Mouse (Mus musculus) spleen, adult 2 months (tissue): ENCODE data around the gene Prss8. TPM values are rescaled to one million over a fixed set of nuclear protein-coding genes. Genes with fewer than 3 reads are reported as not detected.

ENCODE experiments used
- DNase-seq, 2 experiments: peaks; one replicate each; pipeline versions ENCODE4 v3.0.0 to v3.0.0-alpha.2; 2012 to 2021; ENCODE audit warnings: low spot score in 2 of 2, low read depth in 1 of 2
- H3K27ac ChIP-seq: fragments of 200-500 bp; 2 replicates; pipeline ENCODE4 v1.5.1; 2012; ENCODE audit warnings: low read length, inconsistent platforms; ENCODE audit not compliant: insufficient read depth
- H3K27me3 ChIP-seq: fragments of 200-500 bp; 2 replicates; pipeline ENCODE4 v1.6.1; 2012; ENCODE audit warnings: mild to moderate bottlenecking, moderate library complexity, low read length, inconsistent platforms; ENCODE audit not compliant: control insufficient read depth, insufficient read depth
- H3K36me3 ChIP-seq: fragments of 200-500 bp; 2 replicates; pipeline ENCODE4 v1.6.1; 2012; ENCODE audit warnings: mild to moderate bottlenecking, low read length, inconsistent platforms; ENCODE audit not compliant: control insufficient read depth, insufficient read depth
- H3K4me1 ChIP-seq: fragments of 200-500 bp; 2 replicates; pipeline ENCODE4 v1.6.1; 2011; ENCODE audit warnings: inconsistent platforms; ENCODE audit not compliant: control insufficient read depth, insufficient read depth, insufficient read length
- H3K4me3 ChIP-seq: fragments of 200-500 bp; 2 replicates; pipeline ENCODE4 v1.5.1; 2011; ENCODE audit warnings: mild to moderate bottlenecking, inconsistent platforms; ENCODE audit not compliant: insufficient read depth, insufficient read length; ENCODE audit errors: extremely low read depth
- CTCF ChIP-seq: fragments of 200-500 bp; IDR thresholded peaks from 2 replicates; pipeline ENCODE4 v1.5.1; 2011; ENCODE audit warnings: mild to moderate bottlenecking, inconsistent platforms; ENCODE audit not compliant: insufficient read depth, insufficient read length, insufficient replicate concordance; ENCODE audit errors: extremely low read depth
- POLR2A ChIP-seq: fragments of 200-500 bp; IDR thresholded peaks from 2 replicates; pipeline ENCODE4 v1.6.1; 2011; ENCODE audit warnings: low read depth, low read length, inconsistent platforms
- WGBS: fragments of 180-500 bp; shearing (Covaris S2); methylation state at CpG from one replicate; pipeline ENCODE4 v1.1.7; 2018; 5-methylcytosine and 5-hydroxymethylcytosine counted together
- polyA plus RNA-seq: library from polyadenylated mRNA; depleted of rRNA; stranded (reverse); fragments of >200 nt; gene quantifications from 2 replicates; pipeline ENCODE4 v1.2.3, GENCODE M21; 2012

Gene Prss8
- polyA plus RNA-seq, 1 experiment: 3.7 TPM

DNA sequence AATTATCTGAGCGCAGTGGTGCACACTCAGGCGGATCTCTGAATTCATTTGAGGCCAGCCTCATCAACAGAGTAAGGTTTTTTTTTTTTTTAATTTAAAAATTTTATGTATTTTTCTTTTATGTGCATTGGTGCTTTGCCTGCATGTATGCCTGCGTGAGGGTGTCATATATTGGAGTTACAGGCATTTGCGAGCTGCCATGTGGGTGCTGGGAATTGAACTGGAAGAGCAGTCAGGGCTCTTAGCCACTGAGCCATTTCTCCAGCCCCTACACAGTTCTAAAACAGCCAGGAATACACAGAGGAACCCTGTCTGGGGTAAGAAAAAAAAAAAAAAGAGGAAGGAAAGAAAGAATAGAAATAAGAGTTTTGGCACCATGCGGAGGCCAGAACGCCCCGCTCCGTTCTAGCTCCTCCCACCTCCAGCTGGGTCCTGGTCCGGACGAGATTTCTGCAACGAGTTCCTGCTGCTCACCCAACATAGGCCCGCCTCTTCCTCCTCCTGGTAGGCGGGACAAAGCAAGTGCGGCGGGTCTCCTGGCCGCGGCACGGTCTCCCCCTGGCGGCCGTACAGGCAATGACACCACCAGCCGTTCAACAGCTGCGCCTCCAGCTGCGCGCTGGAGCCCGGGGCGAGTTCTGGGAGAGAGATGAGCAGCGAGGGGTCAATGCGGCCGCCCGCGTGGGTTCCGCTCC, 5.3 kb upstream of the Prss8 start:
- H3K4me1 ChIP-seq: peaks cover 3% of the 10 kb centered on the region; the same call in 1 of the 2 replicates
- no peaks in the 10 kb centered on the region for H3K27me3 ChIP-seq
- peak; percentile 90 to 95 for DNase-seq
- 7% methylated on average over 32 of the region's 32 CpGs for WGBS
- no peaks in the 10 kb centered on the region for H3K36me3 ChIP-seq
- no peak overlapping the region for H3K27ac ChIP-seq
- peak overlapping the region; percentile 63 for H3K4me3 ChIP-seq
- TF ChIP-seq POLR2A (no peak), CTCF (peak; percentile 95)

DNA sequence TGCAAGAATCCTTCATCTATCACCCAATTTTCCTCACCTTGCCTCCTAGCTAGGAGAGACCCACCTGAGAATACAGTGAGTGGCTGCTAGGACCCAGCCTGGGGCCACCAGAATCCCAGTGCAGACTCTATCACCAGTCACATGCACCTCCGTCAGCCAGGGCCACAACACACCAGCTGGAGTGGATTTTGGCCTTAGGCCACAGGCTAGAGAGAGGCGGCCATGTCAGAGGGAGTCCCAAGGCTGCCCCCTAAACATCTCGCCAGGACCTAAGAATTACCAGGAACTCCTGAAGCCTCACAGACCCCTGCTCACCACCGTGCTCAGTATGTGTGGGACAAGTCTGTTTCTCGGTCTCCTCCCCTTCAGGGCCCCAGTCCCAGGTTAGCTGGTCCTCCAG, 4.2 kb upstream of the Prss8 start:
- no peak for DNase-seq
- peaks cover 3% of the 10 kb centered on the region; the same call in 1 of the 2 replicates for H3K4me1 ChIP-seq
- H3K4me3 ChIP-seq: no peak overlapping the region
- no peak overlapping the region for H3K27ac ChIP-seq
- H3K36me3 ChIP-seq: no peaks in the 10 kb centered on the region
- no peaks in the 10 kb centered on the region for H3K27me3 ChIP-seq
- no peak for TF ChIP-seq CTCF
- no peak for TF ChIP-seq POLR2A
- 88% methylated on average over 5 of the region's 5 CpGs for WGBS

DNA sequence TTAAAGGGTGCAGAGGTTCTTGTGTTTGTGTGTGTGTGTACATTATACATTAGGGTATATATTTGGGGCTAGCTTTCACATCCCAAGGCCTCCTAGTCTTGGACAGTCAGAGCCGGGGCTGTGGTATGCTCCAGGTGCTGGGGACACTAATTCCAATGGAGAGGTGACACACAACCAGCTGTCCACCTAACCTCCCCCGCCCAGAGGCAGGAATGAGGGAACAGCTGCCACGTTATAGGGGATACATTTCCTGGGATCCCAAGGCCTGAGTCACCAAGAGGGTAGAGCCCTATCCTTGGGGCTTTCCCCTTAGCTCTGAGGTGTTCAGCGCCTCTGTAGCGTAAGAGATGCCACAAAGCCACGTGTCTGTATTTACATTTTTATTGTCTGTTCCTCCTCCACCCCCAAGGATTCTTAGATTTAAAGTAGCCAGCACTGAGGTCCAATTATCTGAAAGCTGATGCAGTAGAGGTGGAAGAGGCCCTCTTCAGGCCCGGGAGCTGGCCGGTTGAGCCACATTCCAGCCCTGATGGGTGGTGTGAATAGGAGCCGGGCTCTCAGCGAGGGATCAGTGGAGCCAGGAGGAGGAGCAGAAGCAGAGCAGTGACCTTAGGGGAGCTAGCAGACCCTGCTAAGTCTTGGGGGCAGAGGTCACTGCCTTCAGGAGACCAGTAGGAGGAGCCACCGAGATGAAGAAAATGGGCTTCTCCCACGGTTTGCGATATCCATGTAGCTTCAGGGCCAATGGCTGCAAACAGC, 2.5 kb upstream of the Prss8 start:
- Histone ChIP-seq H3K36me3 (no peaks in the 10 kb centered on the region), H3K27ac (no peak overlapping the region), H3K4me1 (peaks cover 3% of the 10 kb centered on the region; the same call in 1 of the 2 replicates), H3K4me3 (no peak overlapping the region), H3K27me3 (no peaks in the 10 kb centered on the region)
- DNase-seq: no peak
- WGBS: 79% methylated on average over 13 of the region's 13 CpGs
- TF ChIP-seq POLR2A (no peak), CTCF (no peak)

DNA sequence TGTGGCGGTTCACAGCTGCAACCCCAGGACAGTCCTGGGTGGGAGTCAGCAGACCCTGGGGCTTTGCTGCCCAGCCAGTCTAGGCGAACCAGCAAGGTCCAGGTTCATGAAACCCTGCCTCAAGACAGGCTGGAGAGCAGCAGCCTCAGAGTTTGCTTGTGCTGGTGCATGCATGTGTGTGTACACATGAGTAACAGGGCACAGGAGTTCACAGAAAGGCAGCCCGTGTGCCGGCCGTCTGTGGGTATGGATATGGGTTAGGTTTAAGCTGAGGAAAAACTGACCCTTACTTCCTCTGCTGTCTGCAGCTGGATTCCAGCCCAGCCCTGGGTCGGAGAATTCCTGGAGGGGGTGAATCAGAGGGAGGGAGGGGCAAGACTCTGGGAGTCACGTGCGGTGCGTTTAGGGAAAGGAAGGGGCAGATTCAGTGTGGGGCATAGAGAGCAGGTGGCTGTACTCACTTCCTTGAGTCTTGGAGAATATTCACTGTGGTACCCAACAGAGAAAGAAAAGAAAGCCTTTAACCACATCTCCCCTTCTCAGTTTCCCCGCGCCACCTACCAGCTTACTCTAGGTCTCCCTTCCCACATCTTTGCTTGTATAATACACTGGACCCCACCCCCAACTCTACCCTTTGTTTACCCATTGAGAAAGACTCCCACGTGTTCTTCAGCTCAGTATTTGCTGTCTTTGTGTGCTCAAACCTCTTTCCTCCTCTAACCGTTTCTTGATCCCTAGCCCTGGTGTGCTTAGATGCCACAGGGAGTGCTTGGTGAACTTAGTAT, 1.6 kb upstream of the Prss8 start:
- peaks cover 1% of the 10 kb centered on the region; the same call in 1 of the 2 replicates for H3K36me3 ChIP-seq
- DNase-seq: no peak
- H3K4me1 ChIP-seq: peaks cover 3% of the 10 kb centered on the region; the same call in 1 of the 2 replicates
- H3K27ac ChIP-seq: no peak overlapping the region
- TF ChIP-seq POLR2A: no peak
- TF ChIP-seq CTCF: no peak
- H3K27me3 ChIP-seq: no peaks in the 10 kb centered on the region
- WGBS: 57% methylated on average over 13 of the region's 13 CpGs
- no peak overlapping the region for H3K4me3 ChIP-seq

DNA sequence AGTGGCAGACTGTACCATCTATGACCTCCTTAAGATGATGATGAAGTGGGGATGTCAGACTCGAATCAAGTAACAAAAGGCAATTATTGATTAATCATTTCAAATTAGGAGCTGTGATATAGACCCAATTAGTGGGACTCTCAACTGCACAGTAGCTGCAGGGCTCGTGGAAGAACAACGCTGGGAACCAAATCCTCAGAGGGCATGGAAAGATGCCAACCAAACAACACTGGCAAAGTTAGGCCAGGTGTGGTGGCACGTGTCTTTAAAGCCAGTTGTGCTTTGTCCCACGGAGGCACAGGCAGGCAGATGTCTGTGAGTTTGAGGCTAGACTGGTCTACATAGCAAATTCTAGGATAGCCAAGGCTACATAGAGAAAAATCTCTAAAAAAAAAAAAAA, 732 bp upstream of the Prss8 start:
- peaks cover 7% of the 10 kb centered on the region; the same call in 1 of the 2 replicates for H3K36me3 ChIP-seq
- H3K27me3 ChIP-seq: no peaks in the 10 kb centered on the region
- no peak overlapping the region for H3K4me3 ChIP-seq
- DNase-seq: no peak
- H3K4me1 ChIP-seq: no peaks in the 10 kb centered on the region
- 82% methylated on average over 5 of the region's 5 CpGs for WGBS
- H3K27ac ChIP-seq: no peak overlapping the region
- no peak for TF ChIP-seq CTCF
- no peak for TF ChIP-seq POLR2A

DNA sequence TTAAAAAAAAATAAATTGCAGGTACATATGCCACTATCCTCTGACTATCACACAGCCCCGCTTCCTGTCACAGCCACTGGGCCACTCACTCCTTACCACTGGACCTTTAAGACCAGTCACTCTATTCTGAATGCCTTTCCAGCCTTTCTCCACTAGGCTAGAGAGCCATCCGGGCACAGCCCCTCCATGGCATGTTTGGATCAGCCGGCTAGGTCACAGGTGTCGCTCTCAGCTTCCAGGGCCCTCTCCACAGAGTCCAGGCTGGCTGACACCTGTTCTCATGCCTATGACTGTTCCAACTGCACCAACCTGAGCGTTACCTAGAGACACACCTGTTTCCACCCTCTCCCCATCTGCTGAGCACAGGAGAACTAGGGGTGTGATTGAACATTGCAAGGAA, 1.3 kb downstream of the Prss8 start:
- no peak for DNase-seq
- Histone ChIP-seq H3K27ac (no peak overlapping the region), H3K36me3 (peaks cover 13% of the 10 kb centered on the region; the same call in 1 of the 2 replicates), H3K4me3 (no peak overlapping the region), H3K4me1 (no peaks in the 10 kb centered on the region), H3K27me3 (no peaks in the 10 kb centered on the region)
- TF ChIP-seq POLR2A (no peak), CTCF (no peak)
- WGBS: 91% methylated on average over 5 of the region's 5 CpGs
